Mouse (Mus musculus): ENCODE measurements around the gene Dgkg. TPM values are rescaled to one million over a fixed set of nuclear protein-coding genes. Genes with fewer than 3 reads are reported as not detected.

The Dgkg gene
- total and polyA plus RNA-seq, 2 experiments from 2014 or later: 6.1 to 12.5 TPM

DNA sequence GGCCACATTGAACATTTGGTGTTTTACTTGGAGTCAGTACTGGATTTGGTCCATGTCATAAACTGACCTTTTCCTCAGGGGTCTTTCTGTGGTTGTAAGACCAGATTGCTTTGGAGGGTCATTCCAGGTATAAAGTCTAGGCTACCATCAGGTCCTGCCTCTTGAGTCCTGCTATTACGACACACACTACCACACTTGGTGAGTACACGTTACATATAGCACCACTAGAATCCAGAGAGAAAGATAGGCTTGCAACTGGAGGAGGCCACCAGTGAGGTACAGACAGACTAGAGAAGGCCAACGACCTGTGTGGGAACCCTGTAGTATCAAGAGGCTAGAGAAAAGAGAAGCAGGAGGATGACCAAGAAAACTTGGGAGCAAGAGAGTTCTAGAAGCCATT lies 157.6 kb downstream of the Dgkg start:
- DNase-seq (ENCODE audit: low spot score) (no peak), ATAC-seq (no peak)
- Histone ChIP-seq H3K36me3 (ENCODE audit: insufficient read depth, low read length) (no peaks in the 10 kb centered on the region), H3K9ac (replicated peaks; ENCODE audit: low read length) (no peak overlapping the region), H3K4me1 (ENCODE audit: insufficient read depth, low read length) (no peaks in the 10 kb centered on the region), H3K4me2 (ENCODE audit: low read depth, low read length) (no peak overlapping the region), H3K27me3 (ENCODE audit: insufficient read depth, low read length) (no peaks in the 10 kb centered on the region), H3K4me3 (ENCODE audit: low read length) (no peak overlapping the region), H3K27ac (no peak overlapping the region), H3K9me3 (ENCODE audit: low read length) (no peaks in the 10 kb centered on the region)
- 91% methylated on average over 3 of the region's 3 CpGs for WGBS
- no peak for TF ChIP-seq CTCF (IDR thresholded peaks at IDR 0.05; ENCODE audit: low read depth)

- H3K27me3 ChIP-seq (ENCODE audit: insufficient read depth, low read length): no peaks in the 10 kb centered on the region
- no peak for TF ChIP-seq CTCF (IDR thresholded peaks at IDR 0.05; ENCODE audit: low read depth)
- H3K9me3 ChIP-seq (ENCODE audit: low read length): no peaks in the 10 kb centered on the region
- no peak overlapping the region for H3K4me2 ChIP-seq (ENCODE audit: low read depth, low read length)
- no peaks in the 10 kb centered on the region for H3K4me1 ChIP-seq (ENCODE audit: insufficient read depth, low read length)
- H3K4me3 ChIP-seq (ENCODE audit: low read length): no peak overlapping the region
- H3K9ac ChIP-seq (replicated peaks; ENCODE audit: low read length): no peak overlapping the region
- no peak for ATAC-seq
- H3K27ac ChIP-seq: no peak overlapping the region
- 49% methylated on average over 3 of the region's 3 CpGs for WGBS
- no peak for DNase-seq (ENCODE audit: low spot score)
- no peaks in the 10 kb centered on the region for H3K36me3 ChIP-seq (ENCODE audit: insufficient read depth, low read length)
Observed at GRCm38 (mm10) chr16:22497976-22498375, 159.0 kb downstream of the Dgkg start.

- Histone ChIP-seq H3K36me3 (ENCODE audit: insufficient read depth, low read length) (no peaks in the 10 kb centered on the region), H3K4me3 (ENCODE audit: low read length) (no peak overlapping the region), H3K27me3 (ENCODE audit: insufficient read depth, low read length) (no peaks in the 10 kb centered on the region), H3K9ac (replicated peaks; ENCODE audit: low read length) (no peak overlapping the region), H3K9me3 (ENCODE audit: low read length) (no peaks in the 10 kb centered on the region), H3K27ac (no peak overlapping the region), H3K4me1 (ENCODE audit: insufficient read depth, low read length) (no peaks in the 10 kb centered on the region), H3K4me2 (ENCODE audit: low read depth, low read length) (no peak overlapping the region)
- DNase-seq (ENCODE audit: low spot score): no peak
- no peak for ATAC-seq
- TF ChIP-seq CTCF (IDR thresholded peaks at IDR 0.05; ENCODE audit: low read depth): no peak
- WGBS: 75% methylated on average over 5 of the region's 5 CpGs
Observed at GRCm38 (mm10) chr16:22495259-22495658, 161.8 kb downstream of the Dgkg start.

- DNase-seq (ENCODE audit: low spot score) (peak; percentile 38), ATAC-seq (no peak)
- no peak overlapping the region for H3K4me3 ChIP-seq (ENCODE audit: low read length)
- no peak for TF ChIP-seq CTCF (IDR thresholded peaks at IDR 0.05; ENCODE audit: low read depth)
- H3K36me3 ChIP-seq (ENCODE audit: insufficient read depth, low read length): no peaks in the 10 kb centered on the region
- no peak overlapping the region for H3K4me2 ChIP-seq (ENCODE audit: low read depth, low read length)
- no peak overlapping the region for H3K27ac ChIP-seq
- H3K9me3 ChIP-seq (ENCODE audit: low read length): no peaks in the 10 kb centered on the region
- 60% methylated on average over 5 of the region's 5 CpGs for WGBS
- H3K4me1 ChIP-seq (ENCODE audit: insufficient read depth, low read length): no peaks in the 10 kb centered on the region
- H3K27me3 ChIP-seq (ENCODE audit: insufficient read depth, low read length): no peaks in the 10 kb centered on the region
- H3K9ac ChIP-seq (replicated peaks; ENCODE audit: low read length): no peak overlapping the region
Observed at GRCm38 (mm10) chr16:22494815-22495214, 162.2 kb downstream of the Dgkg start.

- no peaks in the 10 kb centered on the region for H3K9me3 ChIP-seq (ENCODE audit: low read length)
- ATAC-seq: peak; percentile 47; the same call in 1 of the 2 replicates
- no peak overlapping the region for H3K4me3 ChIP-seq (ENCODE audit: low read length)
- no peaks in the 10 kb centered on the region for H3K27me3 ChIP-seq (ENCODE audit: insufficient read depth, low read length)
- no peak overlapping the region for H3K9ac ChIP-seq (replicated peaks; ENCODE audit: low read length)
- 47% methylated on average over 4 of the region's 4 CpGs for WGBS
- no peak overlapping the region for H3K4me2 ChIP-seq (ENCODE audit: low read depth, low read length)
- TF ChIP-seq CTCF (IDR thresholded peaks at IDR 0.05; ENCODE audit: low read depth): no peak
- H3K27ac ChIP-seq: no peak overlapping the region; the same call in 1 of the 2 replicates
- H3K4me1 ChIP-seq (ENCODE audit: insufficient read depth, low read length): no peaks in the 10 kb centered on the region
- H3K36me3 ChIP-seq (ENCODE audit: insufficient read depth, low read length): no peaks in the 10 kb centered on the region
- peak; percentile 24 for DNase-seq (ENCODE audit: low spot score)
Observed at GRCm38 (mm10) chr16:22493396-22493795, 163.6 kb downstream of the Dgkg start.

- Histone ChIP-seq H3K9ac (replicated peaks; ENCODE audit: low read length) (no peak overlapping the region), H3K4me3 (ENCODE audit: low read length) (no peak overlapping the region), H3K4me2 (ENCODE audit: low read depth, low read length) (no peak overlapping the region), H3K9me3 (ENCODE audit: low read length) (no peaks in the 10 kb centered on the region), H3K27ac (no peak overlapping the region), H3K36me3 (ENCODE audit: insufficient read depth, low read length) (no peaks in the 10 kb centered on the region), H3K27me3 (ENCODE audit: insufficient read depth, low read length) (no peaks in the 10 kb centered on the region), H3K4me1 (ENCODE audit: insufficient read depth, low read length) (no peaks in the 10 kb centered on the region)
- ATAC-seq (no peak), DNase-seq (ENCODE audit: low spot score) (peak; percentile 42)
- no peak for TF ChIP-seq CTCF (IDR thresholded peaks at IDR 0.05; ENCODE audit: low read depth)
- 64% methylated on average over 9 of the region's 9 CpGs for WGBS
Observed at GRCm38 (mm10) chr16:22491446-22492166, 165.4 kb downstream of the Dgkg start.

GRCm38 (mm10) chr16:22483900-22484299 lies 173.1 kb downstream of the Dgkg start:
- DNase-seq (ENCODE audit: low spot score): no peak
- Histone ChIP-seq H3K27ac (no peak overlapping the region), H3K4me1 (ENCODE audit: insufficient read depth, low read length) (no peaks in the 10 kb centered on the region), H3K4me3 (ENCODE audit: low read length) (no peak overlapping the region), H3K9me3 (ENCODE audit: low read length) (no peaks in the 10 kb centered on the region), H3K36me3 (ENCODE audit: insufficient read depth, low read length) (no peaks in the 10 kb centered on the region), H3K9ac (replicated peaks; ENCODE audit: low read length) (no peak overlapping the region), H3K4me2 (ENCODE audit: low read depth, low read length) (no peak overlapping the region), H3K27me3 (ENCODE audit: insufficient read depth, low read length) (no peaks in the 10 kb centered on the region)
- no peak for ATAC-seq
- TF ChIP-seq CTCF (IDR thresholded peaks at IDR 0.05; ENCODE audit: low read depth): no peak
- 74% methylated on average over 1 of the region's 1 CpGs for WGBS

All from hindbrain, postnatal 0 days (tissue).